Mouse (Mus musculus) CH12.LX (cell line): ENCODE data around the gene Gm6096. TPM values are rescaled to one million over a fixed set of nuclear protein-coding genes. Genes with fewer than 3 reads are reported as not detected.
A peak's percentile ranks its signal among the peaks of the same experiment; 100 is the strongest.

Experiments used
- DNase-seq: peaks from one replicate; pipeline ENCODE4 v3.0.0-alpha.2; 2013; ENCODE audit errors: extremely low read depth
- H3K27ac ChIP-seq: 2 replicates; pipeline ENCODE4 v1.5.1; 2012; ENCODE audit warnings: low read depth, mild to moderate bottlenecking, control low read depth, moderate library complexity; ENCODE audit not compliant: insufficient read depth
- H3K27me3 ChIP-seq: replicated peaks from 2 replicates; pipeline ENCODE3; 2012; ENCODE audit warnings: inconsistent platforms
- H3K36me3 ChIP-seq, 2 experiments: replicated peaks in 1 of 2; 2 replicates each; pipeline versions ENCODE3 to v1.6.1; 2012; ENCODE audit warnings: inconsistent platforms in 1 of 2, low read length in 1 of 2, mild to moderate bottlenecking in 1 of 2, mixed read lengths in 1 of 2, moderate library complexity in 1 of 2; ENCODE audit not compliant: control insufficient read depth in 1 of 2, insufficient read depth in 1 of 2
- H3K4me1 ChIP-seq, 2 experiments: 2 replicates each; pipeline ENCODE4 v1.6.1; 2012; ENCODE audit warnings: inconsistent platforms in 1 of 2, moderate library complexity in 1 of 2; ENCODE audit not compliant: insufficient read depth in 2 of 2, control insufficient read depth in 1 of 2
- H3K4me2 ChIP-seq: 2 replicates; pipeline ENCODE4 v1.6.1; 2012; ENCODE audit warnings: low read depth, mild to moderate bottlenecking, control low read depth; ENCODE audit not compliant: poor library complexity, insufficient read depth, severe bottlenecking
- H3K4me3 ChIP-seq, 3 experiments: fragments of 150-350 bp in 1 of 3; sonication (generic) in 1 of 3; replicated peaks in 1 of 3; 2 replicates each; pipeline versions ENCODE3 to v1.5.1; 2011 to 2012; ENCODE audit warnings: low read depth in 2 of 3, low read length in 2 of 3, mild to moderate bottlenecking in 2 of 3, moderate library complexity in 2 of 3, control low read depth in 1 of 3, improper control_type of control experiment in 1 of 3, inconsistent platforms in 1 of 3, mixed read lengths in 1 of 3; ENCODE audit not compliant: poor library complexity in 1 of 3
- H3K79me2 ChIP-seq: replicated peaks from 2 replicates; pipeline ENCODE4 v1.6.1; 2012; ENCODE audit warnings: mild to moderate bottlenecking, moderate library complexity; ENCODE audit not compliant: control insufficient read depth, poor library complexity, insufficient read depth, severe bottlenecking; ENCODE audit errors: extremely low read depth
- H3K9ac ChIP-seq: 2 replicates; pipeline ENCODE4 v1.6.1; 2012; ENCODE audit warnings: low read depth, mild to moderate bottlenecking, control low read depth, moderate library complexity; ENCODE audit not compliant: insufficient read depth
- H3K9me3 ChIP-seq: replicated peaks from 2 replicates; pipeline ENCODE3; 2012; ENCODE audit warnings: low read length, inconsistent platforms, mixed read lengths
- BHLHE40 ChIP-seq: IDR thresholded peaks from 2 replicates; pipeline ENCODE4 v1.6.1; 2011; ENCODE audit warnings: mild to moderate bottlenecking, low read depth, low read length, improper control_type of control experiment
- CHD1 ChIP-seq: IDR thresholded peaks from 2 replicates; pipeline ENCODE4 v1.6.1; 2012; ENCODE audit warnings: low read depth, low read length, improper control_type of control experiment, inconsistent platforms
- CHD2 ChIP-seq: IDR thresholded peaks from 2 replicates; pipeline ENCODE4 v1.6.1; 2011; ENCODE audit warnings: low read length, improper control_type of control experiment
- CTCF ChIP-seq, 2 experiments: IDR thresholded peaks in 1 of 2; conservative IDR thresholded peaks in 1 of 2; 2 replicates each; pipeline ENCODE4 v1.5.1; 2011 to 2012; ENCODE audit warnings: low read depth in 2 of 2, low read length in 2 of 2, improper control_type of control experiment in 1 of 2, inconsistent platforms in 1 of 2, mild to moderate bottlenecking in 1 of 2, moderate library complexity in 1 of 2
- E2F4 ChIP-seq: IDR thresholded peaks from 2 replicates; pipeline ENCODE4 v1.6.1; 2011; ENCODE audit warnings: low read depth, low read length, improper control_type of control experiment; ENCODE audit not compliant: insufficient replicate concordance
- EP300 ChIP-seq: IDR thresholded peaks from 2 replicates; pipeline ENCODE4 v1.6.1; 2011; ENCODE audit warnings: low read length, improper control_type of control experiment
- GABPA ChIP-seq: IDR thresholded peaks from 2 replicates; pipeline ENCODE4 v1.6.1; 2012; ENCODE audit warnings: low read depth, low read length, improper control_type of control experiment, inconsistent platforms; ENCODE audit not compliant: insufficient replicate concordance
- HCFC1 ChIP-seq: IDR thresholded peaks from 2 replicates; pipeline ENCODE4 v1.6.1; 2012; ENCODE audit warnings: low read depth, mild to moderate bottlenecking, inconsistent platforms, low read length, improper control_type of control experiment
- KAT2A ChIP-seq: IDR thresholded peaks from 2 replicates; pipeline ENCODE4 v1.6.1; 2012; ENCODE audit warnings: low read length, improper control_type of control experiment, inconsistent platforms; ENCODE audit not compliant: insufficient replicate concordance
- MAFK ChIP-seq: IDR thresholded peaks from 2 replicates; pipeline ENCODE4 v1.6.1; 2011; ENCODE audit warnings: low read length, improper control_type of control experiment; ENCODE audit not compliant: insufficient replicate concordance
- MAX ChIP-seq: IDR thresholded peaks from 2 replicates; pipeline ENCODE4 v1.6.1; 2011; ENCODE audit warnings: low read length, improper control_type of control experiment
- MAZ ChIP-seq: IDR thresholded peaks from 2 replicates; pipeline ENCODE4 v1.6.1; 2012; ENCODE audit warnings: low read depth, mild to moderate bottlenecking, inconsistent platforms, low read length, improper control_type of control experiment, moderate library complexity
- MEF2A ChIP-seq: IDR thresholded peaks from 2 replicates; pipeline ENCODE4 v1.6.1; 2014; ENCODE audit warnings: low read depth, mild to moderate bottlenecking, inconsistent platforms, low read length, improper control_type of control experiment, borderline replicate concordance
- MXI1 ChIP-seq: IDR thresholded peaks from 2 replicates; pipeline ENCODE4 v1.6.1; 2011; ENCODE audit warnings: mild to moderate bottlenecking, low read depth, low read length, improper control_type of control experiment
- NRF1 ChIP-seq: IDR thresholded peaks from 2 replicates; pipeline ENCODE4 v1.6.1; 2014; ENCODE audit warnings: low read depth, mild to moderate bottlenecking, inconsistent platforms, low read length, improper control_type of control experiment, moderate library complexity
- PAX5 ChIP-seq: IDR thresholded peaks from 2 replicates; pipeline ENCODE4 v1.6.1; 2012; ENCODE audit warnings: low read length, inconsistent platforms, mixed read lengths
- POLR2AphosphoS2 ChIP-seq: IDR thresholded peaks from 2 replicates; pipeline ENCODE4 v1.6.1; 2011; ENCODE audit warnings: low read depth, low read length, improper control_type of control experiment
- RAD21 ChIP-seq: IDR thresholded peaks from 2 replicates; pipeline ENCODE4 v1.6.1; 2011; ENCODE audit warnings: low read depth, mild to moderate bottlenecking, low read length, improper control_type of control experiment, moderate library complexity
- RCOR1 ChIP-seq: conservative IDR thresholded peaks from 2 replicates; pipeline ENCODE4 v1.6.1; 2012; ENCODE audit warnings: low read depth, mild to moderate bottlenecking, inconsistent platforms, low read length, improper control_type of control experiment
- SIN3A ChIP-seq: IDR thresholded peaks from 2 replicates; pipeline ENCODE4 v1.6.1; 2012; ENCODE audit warnings: low read length, improper control_type of control experiment, inconsistent platforms
- TBP ChIP-seq: conservative IDR thresholded peaks from 2 replicates; pipeline ENCODE4 v1.6.1; 2011; ENCODE audit warnings: low read depth, low read length, improper control_type of control experiment
- TCF12 ChIP-seq: IDR thresholded peaks from 2 replicates; pipeline ENCODE4 v1.6.1; 2014; ENCODE audit warnings: low read depth, mild to moderate bottlenecking, inconsistent platforms, low read length, improper control_type of control experiment
- USF1 ChIP-seq: IDR thresholded peaks from 2 replicates; pipeline ENCODE4 v1.6.1; 2014; ENCODE audit warnings: low read depth, mild to moderate bottlenecking, inconsistent platforms, low read length, improper control_type of control experiment
- ZNF384 ChIP-seq: IDR thresholded peaks from 2 replicates; pipeline ENCODE4 v1.6.1; 2012; ENCODE audit warnings: low read depth, low read length, improper control_type of control experiment, inconsistent platforms
- dilution Hi-C: fragments of 300-500 bp; cut with MboI; formaldehyde crosslinking; loops from 2 replicates; pipeline ENCODE4 v1.14.3; 2020; ENCODE audit warnings: low sequenced_read_pairs; ENCODE audit not compliant: extremely low pct_unique_long_range_greater_than_20kb, extremely low pct_ligation_motif_present
- in situ Hi-C: fragments of 300-500 bp; cut with MboI; formaldehyde crosslinking; loops from 3 replicates; pipeline ENCODE4 v1.14.3; 2019; ENCODE audit warnings: low sequenced_read_pairs, low pct_ligation_motif_present, low pct_unique_long_range_greater_than_20kb, mixed read lengths
- polyA plus RNA-seq: library from polyadenylated mRNA; unstranded; fragments of >175 nt; gene quantifications from 2 replicates; pipeline ENCODE4 v1.2.1, GENCODE M21; 2012; ENCODE audit warnings: low read depth; ENCODE audit not compliant: insufficient read length
- total RNA-seq, 2 experiments: library from RNA; depleted of rRNA; stranded (reverse); fragments of 300-350 nt in 1 of 2; fragments of >200 nt in 1 of 2; gene quantifications; 2 replicates each; pipeline ENCODE4 v1.2.3; 2012 to 2014

Gene Gm6096
- total and polyA plus RNA-seq, 3 experiments, result not detected

- in situ Hi-C loops, result no loop called here
- dilution Hi-C loops, result no loop called here
- H3K4me3 ChIP-seq, result peak overlapping the region; percentile 84 to 87 (median 85)
Observed at GRCm38 (mm10) chr7:34229153-34229552, 21.7 kb upstream of the Gm6096 start.

DNA sequence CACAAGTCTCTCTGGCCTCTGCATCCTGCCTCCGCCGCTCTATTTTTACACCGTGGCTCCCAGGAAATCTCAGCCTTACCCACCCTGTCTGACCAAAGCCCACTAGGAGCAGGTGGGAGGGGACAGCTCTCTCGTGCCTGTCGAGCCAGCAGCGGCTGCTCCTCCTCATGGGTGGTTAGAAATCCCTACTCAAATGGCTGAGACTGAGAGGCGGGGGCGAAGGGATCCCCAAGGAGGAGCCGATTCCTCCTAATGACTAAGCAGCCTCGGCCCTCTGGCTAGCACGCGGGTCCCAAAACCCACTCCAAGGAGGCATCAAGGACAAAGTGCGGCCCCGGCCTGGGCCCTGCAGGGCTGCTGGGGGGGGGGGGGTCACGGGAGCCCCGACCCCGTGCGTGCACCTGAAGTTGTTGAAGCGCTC is 21.1 kb upstream of the Gm6096 start:
- Histone ChIP-seq H3K27ac (no peak overlapping the region; the same call in 1 of the 2 replicates), H3K27me3 (no peaks in the 10 kb centered on the region), H3K9ac (peak overlapping the region; percentile 78), H3K4me1 (peaks cover 5 to 63% of the 10 kb centered on the region in 2 experiments), H3K36me3 (peaks cover 32 to 40% of the 10 kb centered on the region in 2 experiments), H3K9me3 (no peaks in the 10 kb centered on the region), H3K4me2 (peak overlapping the region; percentile 30), H3K4me3 (peak overlapping the region; percentile 84 to 87 (median 85)), H3K79me2 (peaks cover 37% of the 10 kb centered on the region)
- TF ChIP-seq MAZ (no peak), KAT2A (no peak), SIN3A (no peak), BHLHE40 (0 out of 2 replicates have a peak, but pooled peaks have one; percentile 9), MAX (peak; percentile 30; the same call in 1 of the 2 replicates)
- dilution Hi-C loops (no loop called here), in situ Hi-C loops (loop anchor here (5.0 kb wide), 1 partner anchor 62 kb away; the partner anchor contains the start of gene Uba2)
- peak; percentile 25 for DNase-seq

More at GRCm38 (mm10) chr7:34229153-34229552, 21.7 kb upstream of the Gm6096 start:
- H3K27me3 ChIP-seq, result no peaks in the 10 kb centered on the region
- TF ChIP-seq RCOR1 (no peak), USF1 (no peak), TCF12 (no peak), BHLHE40 (no peak), E2F4 (no peak), GABPA (no peak), RAD21 (no peak)
- no peak overlapping the region for H3K27ac ChIP-seq
- peaks cover 37% of the 10 kb centered on the region for H3K79me2 ChIP-seq
- peak overlapping the region; percentile 30 for H3K4me2 ChIP-seq
- H3K4me1 ChIP-seq, result peaks cover 5 to 62% of the 10 kb centered on the region in 2 experiments
- DNase-seq, result no peak
- H3K9ac ChIP-seq, result peak overlapping the region; percentile 78
- peaks cover 35 to 44% of the 10 kb centered on the region in 2 experiments for H3K36me3 ChIP-seq
- H3K9me3 ChIP-seq, result no peaks in the 10 kb centered on the region

GRCm38 (mm10) chr7:34230116-34230515 is 20.7 kb upstream of the Gm6096 start, which contains the start of gene Gpi1:
Gpi1 (minus strand) TSS chr7:34230336.
- Histone ChIP-seq H3K4me3 (peak within 1 kb of the TSS; percentile 84 to 87 (median 85)), H3K9me3 (no peaks in the 10 kb centered on the region), H3K27me3 (no peaks in the 10 kb centered on the region), H3K4me2 (peak within 1 kb of the TSS; percentile 30), H3K4me1 (peaks cover 5 to 67% of the 10 kb centered on the region in 2 experiments), H3K27ac (no peak within 1 kb of the TSS; the same call in 1 of the 2 replicates), H3K9ac (peak within 1 kb of the TSS; percentile 78), H3K36me3 (peaks cover 28 to 36% of the 10 kb centered on the region in 2 experiments), H3K79me2 (peaks cover 34% of the 10 kb centered on the region)
- peak; percentile 90 for DNase-seq
- in situ Hi-C loops, result loop anchor here (5.0 kb wide), 1 partner anchor 63 kb away; the partner anchor contains the start of gene Uba2
- dilution Hi-C loops, result no loop called here
- TF ChIP-seq CHD1, result no peak
- no peak; the same call in none of the 2 replicates for TF ChIP-seq SIN3A
- peak; percentile 33; the same call in 1 of the 2 replicates for TF ChIP-seq HCFC1
- no peak for TF ChIP-seq MAX
- peak; percentile 33 for TF ChIP-seq RAD21
- TF ChIP-seq MEF2A, result no peak
- peak; percentile 40; the same call in 1 of the 2 replicates for TF ChIP-seq E2F4
- TF ChIP-seq MAFK, result no peak
- no peak for TF ChIP-seq ZNF384
- peak; percentile 84 for TF ChIP-seq POLR2AphosphoS2
- TF ChIP-seq CHD2, result no peak
- TF ChIP-seq USF1, result no peak
- no peak for TF ChIP-seq PAX5
- TF ChIP-seq TBP, result peak; percentile 81
- TF ChIP-seq NRF1, result peak; percentile 76
- TF ChIP-seq CTCF (conservative IDR thresholded peaks at IDR 0.05 in 1 of 2, IDR thresholded peaks at IDR 0.05 in 1 of 2; ENCODE audit: low read depth in 2 of 2, low read length in 2 of 2), result peak in 1 of 2 experiments; percentile 58; a peak in 2 of 4 replicates
- TF ChIP-seq EP300, result no peak
- TF ChIP-seq MXI1, result peak; percentile 82
